Mouse (Mus musculus) heart, postnatal 0 days (tissue): ENCODE data around the gene Zfp451.

Source experiments
- CTCF ChIP-seq: IDR thresholded peaks from 2 replicates; pipeline ENCODE4 v1.5.1; 2016; ENCODE audit warnings: antibody characterized with exemption, control low read depth, low read depth
- EP300 ChIP-seq: IDR thresholded peaks from 2 replicates; pipeline ENCODE4 v1.6.1; 2016; ENCODE audit warnings: antibody characterized with exemption, low read depth

- TF ChIP-seq EP300 (no peak), CTCF (no peak)
These were observed at the start of gene Zfp451 for GRCm38 (mm10) chr1:33813868-33814794.
